9 mouse cellular contexts compared by ENCODE assay signal in genomic region chr11:117790703-117791440, GRCm38 (mm10). TPM values are rescaled to one million over a fixed set of nuclear protein-coding genes. Genes with fewer than 3 reads are reported as not detected.
DNase-seq lines count a peak whose midpoint lies in the region; ATAC-seq lines count a peak whose summit lies in the region.
"Had no signal": no experiment of that assay in that cellular context is flagged by ENCODE, and none has a peak within 500 bp of the region (broad histone marks: within the 10 kb centered on the region; RNA-seq: fewer than 3 reads in every experiment).

No protein-coding gene starts in this region.

- ATAC-seq in hindbrain, embryonic 16.5 days, result no peak
- peak; percentile 76 for ATAC-seq in liver, embryonic 13.5 days (ENCODE audit: low read depth)

- peak overlapping the region; percentile 30 for H3K4me2 ChIP-seq in hindbrain, embryonic 16.5 days (ENCODE audit: low read length)
- peak overlapping the region; percentile 77 for H3K4me2 ChIP-seq in liver, embryonic 13.5 days

- H3K4me3 ChIP-seq in hindbrain, embryonic 16.5 days (ENCODE audit: low read length), result no peak overlapping the region
- H3K4me3 ChIP-seq in liver, embryonic 13.5 days (replicated peaks), result peak overlapping the region; percentile 46

- peaks cover 10% of the 10 kb centered on the region; the same call in 1 of the 2 replicates for H3K27me3 ChIP-seq in hindbrain, embryonic 16.5 days (replicated peaks; ENCODE audit: control insufficient read depth, insufficient read depth, low read length)
- H3K27me3 ChIP-seq in liver, embryonic 13.5 days, result no peaks in the 10 kb centered on the region

- H3K9me3 ChIP-seq in hindbrain, embryonic 16.5 days (ENCODE audit: control insufficient read depth, low read length), result no peaks in the 10 kb centered on the region
- H3K9me3 ChIP-seq in liver, embryonic 13.5 days (replicated peaks), result no peaks in the 10 kb centered on the region

- H3K9ac ChIP-seq in hindbrain, embryonic 16.5 days (ENCODE audit: low read depth, low read length), result no peak overlapping the region
- H3K9ac ChIP-seq in liver, embryonic 13.5 days, result peak overlapping the region; percentile 68

- H3K36me3 ChIP-seq in hindbrain, embryonic 16.5 days (ENCODE audit: control insufficient read depth, insufficient read depth, low read length), result no peaks in the 10 kb centered on the region
- peaks cover 48% of the 10 kb centered on the region for H3K36me3 ChIP-seq in liver, embryonic 13.5 days

- H3K27ac ChIP-seq in hindbrain, embryonic 16.5 days (ENCODE audit: low read depth, low read length), result no peak overlapping the region
- H3K27ac ChIP-seq in liver, embryonic 13.5 days, result peak overlapping the region; percentile 91
- H3K27ac ChIP-seq: macrophage had no signal

- DNase-seq in embryo, embryonic 11 days, result peak; percentile 26
- DNase-seq in embryo, embryonic 10.5 days (ENCODE audit: low spot score), result no peak
- peak; percentile 73 for DNase-seq in ES-CJ7 (ENCODE audit: low read depth, low spot score)
- DNase-seq in liver, embryonic 13.5 days, result peak; percentile 45
- DNase-seq in spleen, postnatal 36 days (ENCODE audit: low spot score in 2 of 2), result peak; percentile 63 to 64
- no peak for DNase-seq in cerebellum, postnatal 10 days
- no peak for DNase-seq in ovary, adult 18-20 months (ENCODE audit: low spot score)

- no peaks in the 10 kb centered on the region for H3K4me1 ChIP-seq in hindbrain, embryonic 16.5 days (ENCODE audit: control insufficient read depth, insufficient read depth, low read depth, low read length)
- H3K4me1 ChIP-seq in liver, embryonic 13.5 days (replicated peaks), result peaks cover 70% of the 10 kb centered on the region

- 36% methylated on average over 23 of the region's 23 CpGs for WGBS in hindbrain, embryonic 16.5 days
- WGBS in liver, embryonic 13.5 days (ENCODE audit: insufficient replicate concordance), result 33% methylated on average over 23 of the region's 23 CpGs

RNA-seq across cellular contexts. Expression of gene 6030468B19Rik, which starts 6.6 kb away (rescaled TPM):
- not detected in 2 replicates for polyA plus RNA-seq in hindbrain, embryonic 16.5 days (2015; fragmentation: Nextera tagmentation; extraction: Ambion mirVana)
- 78.8 and 85.7 TPM in 2 replicates for polyA plus RNA-seq in liver, embryonic 13.5 days (2015; fragmentation: Nextera tagmentation; extraction: Ambion mirVana)
- polyA plus RNA-seq: macrophage had no signal

RNA-seq across cellular contexts. Expression of gene Tmc6, which starts 8.9 kb away (rescaled TPM):
- 6.4 and 6.6 TPM in 2 replicates for polyA plus RNA-seq in hindbrain, embryonic 16.5 days (2015; fragmentation: Nextera tagmentation; extraction: Ambion mirVana)
- polyA plus RNA-seq in liver, embryonic 13.5 days (2015; fragmentation: Nextera tagmentation; extraction: Ambion mirVana), result 53.0 and 53.7 TPM in 2 replicates

RNA-seq across cellular contexts. Expression of gene Tmc8, which starts 9.0 kb away (rescaled TPM):
- 0.76 and 1.0 TPM in 2 replicates for polyA plus RNA-seq in hindbrain, embryonic 16.5 days (2015; fragmentation: Nextera tagmentation; extraction: Ambion mirVana)
- polyA plus RNA-seq in liver, embryonic 13.5 days (2015; fragmentation: Nextera tagmentation; extraction: Ambion mirVana), result 16.0 and 16.2 TPM in 2 replicates

RNA-seq across cellular contexts. Expression of gene Gm20708, which starts 18.6 kb away (rescaled TPM):
- 1.1 and 1.8 TPM in 2 replicates for polyA plus RNA-seq in hindbrain, embryonic 16.5 days (2015; fragmentation: Nextera tagmentation; extraction: Ambion mirVana)
- 0.30 TPM in 1 of 2 replicates, not detected in the other for polyA plus RNA-seq in liver, embryonic 13.5 days (2015; fragmentation: Nextera tagmentation; extraction: Ambion mirVana)

RNA-seq across cellular contexts. Expression of gene Syngr2, which starts 18.6 kb away (rescaled TPM):
- 17.4 and 20.9 TPM in 2 replicates for polyA plus RNA-seq in hindbrain, embryonic 16.5 days (2015; fragmentation: Nextera tagmentation; extraction: Ambion mirVana)
- polyA plus RNA-seq in liver, embryonic 13.5 days (2015; fragmentation: Nextera tagmentation; extraction: Ambion mirVana), result 50.5 and 55.3 TPM in 2 replicates

Comparison
In these comparisons a context has a peak if more than half of its experiments do, and no peak if none do; other contexts are left out.
1. DNase-seq: peak in embryo, embryonic 11 days (single experiment), ES-CJ7 (single experiment), liver, embryonic 13.5 days (single experiment) and spleen, postnatal 36 days (2 of 2); none in embryo, embryonic 10.5 days (single experiment), cerebellum, postnatal 10 days (0 of 2) and ovary, adult 18-20 months (single experiment).
2. RNA of gene 6030468B19Rik, which starts 6.6 kb away (polyA plus RNA-seq): 78.8 to 85.7 TPM in liver, embryonic 13.5 days; not detected in hindbrain, embryonic 16.5 days; every median in the first group is over 10 times any median in the second.